Mouse (Mus musculus): ENCODE measurements around the gene Abhd16b. TPM values are rescaled to one million over a fixed set of nuclear protein-coding genes. Genes with fewer than 3 reads are reported as not detected.

The Abhd16b gene
- polyA plus RNA-seq, 1 experiment: 0.15 TPM

DNA sequence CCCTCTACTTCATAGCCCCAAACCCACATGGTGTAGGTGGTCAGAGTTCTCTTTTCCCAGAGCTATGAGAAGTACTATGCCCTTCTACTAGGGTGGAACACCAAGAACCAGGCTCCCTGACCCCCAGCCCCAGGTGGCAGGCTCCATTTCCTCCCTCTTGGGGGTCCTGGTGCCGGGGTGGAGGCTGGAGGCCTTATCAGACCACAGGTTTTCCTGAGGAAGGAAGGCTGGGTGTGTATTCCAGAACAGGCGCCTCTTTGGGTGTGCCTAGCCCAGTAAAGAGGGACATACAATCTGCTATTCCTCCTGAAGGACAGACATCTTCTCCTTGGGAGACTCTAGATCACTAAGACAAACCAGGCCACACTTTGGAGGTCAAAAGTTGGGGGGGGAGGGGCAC lies 22.7 kb upstream of the Abhd16b start:
- Histone ChIP-seq H3K27ac (ENCODE audit: insufficient read depth, low read length) (no peak overlapping the region), H3K27me3 (ENCODE audit: control insufficient read depth, insufficient read depth, low read length) (no peaks in the 10 kb centered on the region), H3K36me3 (ENCODE audit: control insufficient read depth, insufficient read depth, low read length) (no peaks in the 10 kb centered on the region), H3K4me3 (ENCODE audit: extremely low read depth, insufficient read depth, insufficient read length) (no peak overlapping the region), H3K4me1 (ENCODE audit: control insufficient read depth, insufficient read depth, insufficient read length) (no peaks in the 10 kb centered on the region)
- 24% methylated on average over 2 of the region's 2 CpGs for WGBS
- TF ChIP-seq CTCF (IDR thresholded peaks at IDR 0.05; ENCODE audit: extremely low read depth, insufficient read depth, insufficient read length, insufficient replicate concordance) (no peak), POLR2A (IDR thresholded peaks at IDR 0.05; ENCODE audit: low read depth, low read length) (no peak)
- DNase-seq (ENCODE audit: low read depth in 1 of 2, low spot score in 2 of 2): no peak

DNA sequence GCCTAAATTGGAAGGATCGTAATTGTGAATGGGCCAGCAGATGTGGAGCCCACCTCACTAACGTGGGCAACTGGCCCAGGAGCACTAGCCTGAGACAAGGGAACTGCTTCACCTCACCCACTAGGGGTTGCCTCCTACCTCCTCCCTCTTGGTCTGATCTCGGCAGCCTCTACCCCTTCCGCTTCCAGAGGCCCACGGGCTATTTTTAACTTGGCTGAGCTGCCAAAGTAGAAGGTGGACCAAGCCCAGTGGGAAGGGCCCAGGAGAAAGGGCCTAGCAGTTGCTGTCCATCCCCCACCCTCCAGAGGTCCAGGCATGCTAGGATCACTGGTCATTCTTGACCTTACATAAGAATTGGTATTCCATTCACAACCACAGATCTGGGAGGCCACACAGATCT lies 21.8 kb upstream of the Abhd16b start:
- no peak for DNase-seq (ENCODE audit: low read depth in 1 of 2, low spot score in 2 of 2)
- H3K4me1 ChIP-seq (ENCODE audit: control insufficient read depth, insufficient read depth, insufficient read length): no peaks in the 10 kb centered on the region
- no peak overlapping the region for H3K4me3 ChIP-seq (ENCODE audit: extremely low read depth, insufficient read depth, insufficient read length)
- TF ChIP-seq CTCF (IDR thresholded peaks at IDR 0.05; ENCODE audit: extremely low read depth, insufficient read depth, insufficient read length, insufficient replicate concordance): no peak
- TF ChIP-seq POLR2A (IDR thresholded peaks at IDR 0.05; ENCODE audit: low read depth, low read length): no peak
- H3K27ac ChIP-seq (ENCODE audit: insufficient read depth, low read length): peak overlapping the region; percentile 26
- 20% methylated on average over 5 of the region's 5 CpGs for WGBS
- H3K36me3 ChIP-seq (ENCODE audit: control insufficient read depth, insufficient read depth, low read length): no peaks in the 10 kb centered on the region
- no peaks in the 10 kb centered on the region for H3K27me3 ChIP-seq (ENCODE audit: control insufficient read depth, insufficient read depth, low read length)

DNA sequence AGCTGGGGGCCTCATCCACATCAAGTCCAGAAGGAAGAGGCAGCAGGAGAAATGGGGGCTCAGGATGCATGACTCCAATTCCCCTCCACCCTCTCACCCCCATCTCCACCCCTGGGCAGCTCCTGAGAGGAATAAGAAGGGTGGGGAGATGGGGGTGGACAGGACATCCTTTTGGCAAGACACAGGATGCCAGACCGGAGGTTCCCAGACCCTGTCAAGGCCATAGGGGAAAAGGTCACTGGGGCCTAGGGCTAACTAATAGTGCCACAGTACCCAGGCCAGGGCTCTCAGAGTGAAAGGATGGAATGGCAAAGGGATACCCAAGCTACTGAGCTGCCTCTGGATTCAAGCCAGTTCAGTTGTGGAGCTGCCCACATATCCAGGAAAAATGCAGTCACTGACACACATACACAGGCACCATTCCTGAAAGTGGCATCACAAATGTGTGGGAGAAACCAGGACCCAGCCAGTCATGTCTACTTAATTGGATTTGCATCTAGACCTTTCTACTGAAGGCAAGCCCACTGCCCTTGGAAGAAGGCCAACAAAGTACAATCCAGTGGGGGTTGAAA lies 20.7 kb upstream of the Abhd16b start:
- Histone ChIP-seq H3K4me3 (ENCODE audit: extremely low read depth, insufficient read depth, insufficient read length) (no peak overlapping the region), H3K27ac (ENCODE audit: insufficient read depth, low read length) (no peak overlapping the region), H3K4me1 (ENCODE audit: control insufficient read depth, insufficient read depth, insufficient read length) (no peaks in the 10 kb centered on the region), H3K36me3 (ENCODE audit: control insufficient read depth, insufficient read depth, low read length) (no peaks in the 10 kb centered on the region), H3K27me3 (ENCODE audit: control insufficient read depth, insufficient read depth, low read length) (no peaks in the 10 kb centered on the region)
- 82% methylated on average over 1 of the region's 1 CpGs for WGBS
- no peak for TF ChIP-seq CTCF (IDR thresholded peaks at IDR 0.05; ENCODE audit: extremely low read depth, insufficient read depth, insufficient read length, insufficient replicate concordance)
- no peak for TF ChIP-seq POLR2A (IDR thresholded peaks at IDR 0.05; ENCODE audit: low read depth, low read length)
- no peak for DNase-seq (ENCODE audit: low read depth in 1 of 2, low spot score in 2 of 2)

DNA sequence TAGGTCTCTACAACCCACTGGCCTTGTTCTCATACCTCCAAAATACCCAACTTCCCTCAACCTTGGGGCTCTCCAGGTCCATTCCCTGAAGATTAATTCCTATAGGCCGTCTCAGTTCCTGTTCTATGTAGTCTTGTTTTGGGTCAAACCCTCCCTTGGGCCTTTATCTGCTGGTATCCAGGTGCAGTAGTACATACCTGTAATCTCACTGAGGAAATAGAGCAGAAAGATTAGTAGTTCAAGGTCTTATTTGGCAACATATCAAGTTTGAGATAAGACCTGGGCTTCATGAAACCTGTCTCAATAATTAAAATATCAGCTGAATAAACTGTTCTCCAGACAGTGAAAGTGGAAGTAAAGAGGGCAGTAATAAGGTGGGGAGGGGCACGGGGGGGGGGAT lies 9.9 kb upstream of the Abhd16b start:
- Histone ChIP-seq H3K27ac (ENCODE audit: insufficient read depth, low read length) (peak overlapping the region; percentile 60; the same call in 1 of the 2 replicates), H3K36me3 (ENCODE audit: control insufficient read depth, insufficient read depth, low read length) (no peaks in the 10 kb centered on the region), H3K4me1 (ENCODE audit: control insufficient read depth, insufficient read depth, insufficient read length) (peaks cover 14% of the 10 kb centered on the region), H3K4me3 (ENCODE audit: extremely low read depth, insufficient read depth, insufficient read length) (no peak overlapping the region), H3K27me3 (ENCODE audit: control insufficient read depth, insufficient read depth, low read length) (no peaks in the 10 kb centered on the region)
- TF ChIP-seq CTCF (IDR thresholded peaks at IDR 0.05; ENCODE audit: extremely low read depth, insufficient read depth, insufficient read length, insufficient replicate concordance) (no peak), POLR2A (IDR thresholded peaks at IDR 0.05; ENCODE audit: low read depth, low read length) (no peak)
- WGBS: 25% methylated on average over 2 of the region's 2 CpGs
- DNase-seq (ENCODE audit: low read depth in 1 of 2, low spot score in 2 of 2): no peak

DNA sequence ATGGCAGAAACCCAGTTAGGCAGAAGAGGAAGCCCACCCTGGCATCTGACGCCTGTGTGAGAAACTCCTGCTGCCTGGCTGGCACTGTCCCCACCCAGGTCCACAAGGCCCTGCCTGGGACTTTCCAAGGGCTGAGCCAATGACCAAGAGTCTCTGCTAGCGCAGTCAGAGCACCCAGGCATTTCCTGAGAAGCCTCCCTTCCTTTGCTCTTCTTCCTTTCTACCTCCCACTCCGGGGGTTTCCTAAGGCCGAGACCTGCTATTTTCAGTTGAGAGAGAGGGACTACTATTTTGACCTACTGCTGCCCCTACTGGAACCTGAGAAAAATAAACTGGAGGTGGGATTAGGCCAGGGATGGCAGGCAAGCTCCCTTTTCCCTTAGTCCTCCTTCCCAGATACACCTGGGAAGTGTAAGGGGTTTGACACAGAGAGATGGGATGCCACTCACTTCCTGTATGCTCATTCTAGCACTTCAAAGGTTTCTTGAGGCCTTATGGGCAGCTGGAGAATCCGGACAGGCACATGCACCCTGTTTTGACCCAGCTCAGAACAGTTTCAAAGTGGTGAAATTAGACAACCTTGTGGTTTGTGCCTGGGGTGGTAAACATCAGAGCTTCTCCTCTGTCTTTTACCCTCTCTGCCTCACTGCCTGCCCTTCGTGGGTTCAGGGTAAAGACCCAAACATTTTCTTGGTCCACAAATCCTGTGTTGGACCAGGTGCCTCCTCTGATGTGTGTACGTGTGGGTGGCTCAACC lies 9.3 kb upstream of the Abhd16b start:
- peak overlapping the region; percentile 60 for H3K27ac ChIP-seq (ENCODE audit: insufficient read depth, low read length)
- TF ChIP-seq CTCF (IDR thresholded peaks at IDR 0.05; ENCODE audit: extremely low read depth, insufficient read depth, insufficient read length, insufficient replicate concordance): no peak
- no peak for TF ChIP-seq POLR2A (IDR thresholded peaks at IDR 0.05; ENCODE audit: low read depth, low read length)
- H3K4me3 ChIP-seq (ENCODE audit: extremely low read depth, insufficient read depth, insufficient read length): no peak overlapping the region
- 3% methylated on average over 7 of the region's 7 CpGs for WGBS
- H3K36me3 ChIP-seq (ENCODE audit: control insufficient read depth, insufficient read depth, low read length): no peaks in the 10 kb centered on the region
- no peaks in the 10 kb centered on the region for H3K27me3 ChIP-seq (ENCODE audit: control insufficient read depth, insufficient read depth, low read length)
- DNase-seq (ENCODE audit: low read depth in 1 of 2, low spot score in 2 of 2): peak; percentile 53 to 60
- H3K4me1 ChIP-seq (ENCODE audit: control insufficient read depth, insufficient read depth, insufficient read length): peaks cover 14% of the 10 kb centered on the region

DNA sequence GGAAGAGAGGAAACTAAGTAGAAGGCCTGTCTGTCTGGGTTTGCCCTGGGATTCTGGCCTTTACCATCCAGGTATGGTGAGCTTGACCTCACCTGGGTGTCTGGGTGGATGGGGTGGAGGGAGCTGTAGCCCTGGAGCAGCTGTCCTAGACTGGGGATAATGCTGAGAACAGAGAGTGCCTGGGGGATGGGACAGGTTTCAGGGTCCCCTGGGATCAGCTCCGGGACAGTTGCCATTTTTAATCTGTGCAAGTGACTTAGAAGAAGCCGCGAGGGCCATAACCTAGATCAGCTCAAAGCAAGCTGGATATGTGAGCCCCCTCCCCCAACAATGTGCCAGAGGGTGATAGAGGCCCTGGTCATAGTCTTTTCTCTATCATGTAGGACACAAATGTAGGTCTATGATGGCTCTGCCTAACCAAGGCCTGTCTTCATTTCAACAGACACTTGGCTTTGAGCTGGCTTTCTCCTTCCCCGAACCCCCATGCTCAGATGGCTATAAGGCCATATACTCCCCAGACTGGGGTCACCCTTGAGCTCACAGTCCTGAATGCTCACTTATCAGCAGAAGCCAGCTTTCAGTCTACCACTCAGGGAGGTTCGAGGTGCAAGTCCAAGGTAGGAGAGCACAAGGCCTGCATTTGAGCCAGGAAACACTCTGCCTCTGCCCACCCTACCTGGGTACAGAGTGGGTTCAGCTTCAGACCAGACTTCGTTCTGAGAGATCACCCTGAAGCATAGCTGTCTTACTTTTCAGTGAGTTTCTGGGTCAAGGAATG lies 8.4 kb upstream of the Abhd16b start:
- Histone ChIP-seq H3K27me3 (ENCODE audit: control insufficient read depth, insufficient read depth, low read length) (no peaks in the 10 kb centered on the region), H3K4me1 (ENCODE audit: control insufficient read depth, insufficient read depth, insufficient read length) (peaks cover 14% of the 10 kb centered on the region), H3K27ac (ENCODE audit: insufficient read depth, low read length) (peak overlapping the region; percentile 60), H3K36me3 (ENCODE audit: control insufficient read depth, insufficient read depth, low read length) (no peaks in the 10 kb centered on the region), H3K4me3 (ENCODE audit: extremely low read depth, insufficient read depth, insufficient read length) (no peak overlapping the region)
- 87% methylated on average over 6 of the region's 6 CpGs for WGBS
- TF ChIP-seq CTCF (IDR thresholded peaks at IDR 0.05; ENCODE audit: extremely low read depth, insufficient read depth, insufficient read length, insufficient replicate concordance): no peak
- DNase-seq (ENCODE audit: low read depth in 1 of 2, low spot score in 2 of 2): no peak
